Mouse (Mus musculus) heart, adult 2 months (tissue): Measurements from ENCODE around the gene Boll. TPM values are rescaled to one million over a fixed set of nuclear protein-coding genes. Genes with fewer than 3 reads are reported as not detected.

Experiments used
- DNase-seq, 2 experiments: peaks; one replicate each; pipeline ENCODE4 v3.0.0; 2021
- H3K27ac ChIP-seq: fragments of 200-600 bp; 2 replicates; pipeline ENCODE4 v1.8.1; 2022
- H3K27me3 ChIP-seq: fragments of 200-500 bp; 2 replicates; pipeline ENCODE4 v1.6.1; 2012; ENCODE audit warnings: mild to moderate bottlenecking, low read length, inconsistent platforms, mixed read lengths; ENCODE audit not compliant: control insufficient read depth, insufficient read depth
- H3K36me3 ChIP-seq: fragments of 200-500 bp; 2 replicates; pipeline ENCODE4 v1.6.1; 2012; ENCODE audit warnings: low read length, inconsistent platforms; ENCODE audit not compliant: control insufficient read depth, insufficient read depth
- H3K4me1 ChIP-seq: fragments of 200-500 bp; 2 replicates; pipeline ENCODE4 v1.6.1; 2011; ENCODE audit warnings: low read length; ENCODE audit not compliant: control insufficient read depth, insufficient read depth
- H3K4me3 ChIP-seq: fragments of 200-600 bp; 2 replicates; pipeline ENCODE4 v1.8.1; 2022
- H3K79me2 ChIP-seq: fragments of 200-500 bp; replicated peaks from 2 replicates; pipeline ENCODE4 v1.6.1; 2012; ENCODE audit warnings: mild to moderate bottlenecking, inconsistent platforms, low read length, moderate library complexity, mixed read lengths; ENCODE audit not compliant: control insufficient read depth, insufficient read depth
- H3K9ac ChIP-seq: fragments of 200-500 bp; 2 replicates; pipeline ENCODE4 v1.6.1; 2012; ENCODE audit warnings: low read depth, mild to moderate bottlenecking, control low read depth, inconsistent platforms, low read length, mixed read lengths
- CTCF ChIP-seq: fragments of 200-600 bp; IDR thresholded peaks from 2 replicates; pipeline ENCODE4 v1.8.1; 2022; ENCODE audit warnings: antibody characterized with exemption, mild to moderate bottlenecking, moderate library complexity
- EP300 ChIP-seq: fragments of 200-500 bp; IDR thresholded peaks from 2 replicates; pipeline ENCODE4 v1.6.1; 2011; ENCODE audit warnings: low read depth, low read length, control low read depth; ENCODE audit not compliant: insufficient read depth
- POLR2A ChIP-seq: fragments of 200-500 bp; IDR thresholded peaks from 2 replicates; pipeline ENCODE4 v1.6.1; 2011; ENCODE audit warnings: mild to moderate bottlenecking, low read depth, low read length, control low read depth; ENCODE audit not compliant: insufficient read depth
- WGBS: fragments of 180-500 bp; shearing (Covaris S2); methylation state at CpG from one replicate; pipeline ENCODE4 v1.1.7; 2018; 5-methylcytosine and 5-hydroxymethylcytosine counted together
- intact Hi-C: fragments of 180-260 bp; cut with DNase I; formaldehyde crosslinking; loops from one replicate; pipeline ENCODE4 v1.15.1; 2025
- long read RNA-seq: library from polyadenylated mRNA; stranded (forward); transcript quantifications from one replicate; pipeline ENCODE4 v2.0.0, GENCODE M21; 2021
- polyA plus RNA-seq: library from polyadenylated mRNA; depleted of rRNA; stranded (reverse); fragments of >200 nt; gene quantifications from 2 replicates; pipeline ENCODE4 v1.2.3, GENCODE M21; 2012; rRNA removed
- total RNA-seq, 2 experiments: library from RNA; stranded (reverse); gene quantifications; 2 replicates each; pipeline ENCODE4 v1.2.3; 2021

The Boll gene
- under 1 TPM in 1 of 2 experiments, not detected in 1; 0.32 TPM for total RNA-seq
- not detected in 2 replicates for polyA plus RNA-seq
- long read RNA-seq: 0 reads

- H3K79me2 ChIP-seq: no peaks in the 10 kb centered on the region
- intact Hi-C loops: no loop called here
- peaks cover 10% of the 10 kb centered on the region for H3K27me3 ChIP-seq
- no peaks in the 10 kb centered on the region for H3K4me1 ChIP-seq
- no peaks in the 10 kb centered on the region for H3K36me3 ChIP-seq
- peak within 1 kb of the TSS; percentile 44 for H3K4me3 ChIP-seq
- WGBS: 11% methylated on average over 68 of the region's 68 CpGs
- no peak within 1 kb of the TSS for H3K27ac ChIP-seq
- peak within 1 kb of the TSS; percentile 55 for H3K9ac ChIP-seq
- peak; percentile 68 for TF ChIP-seq CTCF
- TF ChIP-seq EP300: no peak
- DNase-seq: peak; percentile 76 to 80
These were observed at the start of gene Boll for GRCm38 (mm10) chr1:55363044-55363565. Gene Boll (minus strand): TSS chr1:55363469.

GRCm38 (mm10) chr1:55412569-55412968 lies 49.3 kb upstream of the Boll start:
- DNase-seq: no peak
- H3K4me1 ChIP-seq: no peaks in the 10 kb centered on the region; the same call in 1 of the 2 replicates
- no peak for TF ChIP-seq CTCF
- no peak for TF ChIP-seq POLR2A
- TF ChIP-seq EP300: no peak
- no peak overlapping the region for H3K4me3 ChIP-seq
- no peaks in the 10 kb centered on the region for H3K36me3 ChIP-seq
- H3K79me2 ChIP-seq: peaks cover 3% of the 10 kb centered on the region; the same call in 1 of the 2 replicates
- no peaks in the 10 kb centered on the region for H3K27me3 ChIP-seq
- WGBS: 90% methylated on average over 6 of the region's 6 CpGs
- intact Hi-C loops: no loop called here
- H3K27ac ChIP-seq: no peak overlapping the region
- no peak overlapping the region for H3K9ac ChIP-seq

GRCm38 (mm10) chr1:55411079-55411478 lies 47.8 kb upstream of the Boll start:
- Histone ChIP-seq H3K27ac (no peak overlapping the region), H3K27me3 (no peaks in the 10 kb centered on the region), H3K4me3 (no peak overlapping the region), H3K9ac (no peak overlapping the region), H3K79me2 (peaks cover 3% of the 10 kb centered on the region; the same call in 1 of the 2 replicates), H3K36me3 (no peaks in the 10 kb centered on the region), H3K4me1 (no peaks in the 10 kb centered on the region; the same call in none of the 2 replicates)
- WGBS: 77% methylated on average over 2 of the region's 2 CpGs
- intact Hi-C loops: no loop called here
- no peak for TF ChIP-seq POLR2A
- no peak for TF ChIP-seq CTCF
- TF ChIP-seq EP300: no peak
- no peak for DNase-seq

DNA sequence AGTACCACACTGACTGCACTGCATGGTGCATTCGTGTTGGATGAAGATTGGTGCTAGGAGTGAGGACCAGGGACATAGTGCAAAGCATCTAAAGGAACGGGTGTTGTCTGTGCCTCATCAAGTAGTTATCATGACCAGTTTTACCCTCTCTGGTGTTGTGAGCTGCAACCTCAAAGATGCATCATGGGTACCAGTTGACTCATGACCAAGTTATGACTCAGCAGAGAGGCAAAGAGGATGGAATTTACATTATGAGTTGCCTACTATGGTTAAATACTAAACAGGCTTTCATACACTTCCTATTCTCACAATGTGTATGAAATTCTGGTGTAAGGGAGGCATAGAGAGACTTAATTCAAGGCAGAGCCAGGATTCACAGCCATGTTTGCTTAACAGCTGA lies 47.4 kb upstream of the Boll start:
- H3K36me3 ChIP-seq: no peaks in the 10 kb centered on the region
- no peaks in the 10 kb centered on the region; the same call in none of the 2 replicates for H3K4me1 ChIP-seq
- intact Hi-C loops: no loop called here
- H3K79me2 ChIP-seq: peaks cover 3% of the 10 kb centered on the region; the same call in 1 of the 2 replicates
- 78% methylated on average over 2 of the region's 2 CpGs for WGBS
- H3K27me3 ChIP-seq: no peaks in the 10 kb centered on the region
- no peak for DNase-seq
- TF ChIP-seq POLR2A (no peak), CTCF (no peak)
- no peak overlapping the region for H3K9ac ChIP-seq
- no peak overlapping the region for H3K27ac ChIP-seq
- H3K4me3 ChIP-seq: no peak overlapping the region

DNA sequence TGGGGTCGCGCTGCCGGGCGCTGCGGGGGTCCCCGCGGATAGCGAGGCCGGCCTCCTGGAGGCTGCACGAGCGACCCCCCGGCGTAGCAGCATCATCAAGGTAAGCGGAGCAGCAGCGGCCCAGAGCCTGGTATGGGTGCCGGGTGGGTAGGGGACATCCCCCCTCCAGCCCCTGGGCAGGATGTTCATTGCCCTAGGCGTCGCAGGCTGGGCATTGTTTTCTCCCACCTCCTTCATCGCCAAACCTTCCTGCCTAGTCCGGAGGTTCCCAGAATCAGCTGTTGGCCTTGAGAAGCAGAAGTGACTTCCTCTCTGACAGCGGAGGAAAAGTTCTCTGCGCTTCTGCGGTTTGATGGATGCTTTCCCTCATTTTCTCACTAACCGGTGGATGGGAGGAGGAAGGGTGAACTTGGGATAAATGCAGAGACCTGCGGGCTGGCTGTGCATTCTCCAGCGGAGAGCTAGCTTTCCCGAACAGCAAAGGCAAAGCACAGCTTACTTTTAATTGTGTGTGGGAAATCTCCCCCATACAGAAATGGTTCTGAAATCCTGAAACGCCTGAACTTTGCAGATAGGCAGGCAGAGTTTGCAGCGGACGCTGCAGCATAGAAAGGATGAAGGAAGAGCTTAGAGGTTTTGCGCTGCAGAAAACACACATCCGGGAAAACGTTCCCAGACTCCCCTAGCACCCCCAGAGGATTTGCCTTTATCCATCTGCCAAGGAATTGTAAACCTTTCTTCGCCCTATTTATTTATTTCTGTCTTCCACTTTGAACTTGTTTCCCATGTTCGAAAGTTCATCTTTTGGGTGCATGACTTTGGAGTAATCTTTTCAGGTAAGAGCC lies 43.5 kb upstream of the Boll start:
- WGBS: 4% methylated on average over 35 of the region's 35 CpGs
- Histone ChIP-seq H3K4me3 (peak overlapping the region; percentile 88), H3K79me2 (peaks cover 3% of the 10 kb centered on the region; the same call in 1 of the 2 replicates), H3K4me1 (no peaks in the 10 kb centered on the region; the same call in none of the 2 replicates), H3K27ac (peak overlapping the region; percentile 75), H3K9ac (peak overlapping the region; percentile 70), H3K27me3 (no peaks in the 10 kb centered on the region), H3K36me3 (no peaks in the 10 kb centered on the region)
- peak; percentile 35 to 54 for DNase-seq
- intact Hi-C loops: loop anchor here (5.0 to 10.0 kb wide), 3 partner anchors 106 to 1568 kb away; partner anchors contain the start of gene Satb2
- TF ChIP-seq POLR2A (no peak), EP300 (no peak), CTCF (no peak)
